Mouse (Mus musculus): ENCODE measurements at regions not wholly inside any gene's neighbourhood (a gene's known extent, or its start where the extent isn't known, plus 50 kb on each side); places are given as distances from the start of the nearest gene placed in this dataset.

GRCm38 (mm10) chr6:11404101-11404500 is 503.2 kb downstream of the Ndufa4 start:
- DNase-seq (ENCODE audit: low spot score in 2 of 2): no peak

GRCm38 (mm10) chr6:11359088-11359487 is 548.2 kb downstream of the Ndufa4 start:
- DNase-seq (ENCODE audit: low spot score in 2 of 2): no peak

GRCm38 (mm10) chr6:11353599-11353998 is 553.7 kb downstream of the Ndufa4 start:
- DNase-seq (ENCODE audit: low spot score in 2 of 2): no peak

GRCm38 (mm10) chr6:11334137-11334536 is 573.2 kb downstream of the Ndufa4 start:
- DNase-seq (ENCODE audit: low spot score in 2 of 2): no peak

GRCm38 (mm10) chr6:11313744-11314143 is 593.6 kb downstream of the Ndufa4 start:
- DNase-seq (ENCODE audit: low spot score in 2 of 2): no peak

- no peak for DNase-seq (ENCODE audit: low spot score in 2 of 2)
Observed at GRCm38 (mm10) chr6:11305979-11306534, 601.2 kb downstream of the Ndufa4 start.

- DNase-seq (ENCODE audit: low spot score in 2 of 2): peak in 1 of 2 experiments; percentile 2
Observed at GRCm38 (mm10) chr6:11283990-11284389, 623.3 kb downstream of the Ndufa4 start.

- no peak for DNase-seq (ENCODE audit: low spot score in 2 of 2)
Observed at GRCm38 (mm10) chr6:11275214-11275613, 632.1 kb downstream of the Ndufa4 start.

All from adrenal gland, adult 18-20 months (tissue).